Mouse (Mus musculus) stomach, embryonic 14.5 days (tissue): ENCODE measurements around the gene Armc8. TPM values are rescaled to one million over a fixed set of nuclear protein-coding genes. Genes with fewer than 3 reads are reported as not detected.

Source experiments
- ATAC-seq: fragments of 200-750 bp; cut with Nextera tagmentation; 2 replicates; pipeline ENCODE4 v1.8.0; 2017; ENCODE audit warnings: low read depth, moderate TSS enrichment; ENCODE audit not compliant: insufficient number of reproducible peaks, insufficient read depth, low FRiP score
- H3K27ac ChIP-seq: fragments of 300-500 bp; sonication (generic); 2 replicates; pipeline ENCODE4 v1.5.1; 2014; ENCODE audit warnings: mild to moderate bottlenecking, low read length, moderate library complexity, mixed read lengths
- H3K27me3 ChIP-seq: fragments of 300-500 bp; sonication (generic); 2 replicates; pipeline ENCODE4 v1.6.1; 2014; ENCODE audit warnings: low read length, control low read depth, mixed read lengths; ENCODE audit not compliant: control insufficient read depth, insufficient read depth
- H3K36me3 ChIP-seq: fragments of 300-500 bp; sonication (generic); 2 replicates; pipeline ENCODE4 v1.6.1; 2014; ENCODE audit warnings: mild to moderate bottlenecking, control low read depth, low read length, moderate library complexity, mixed read lengths; ENCODE audit not compliant: control insufficient read depth, insufficient read depth
- H3K4me1 ChIP-seq: fragments of 300-500 bp; sonication (generic); 2 replicates; pipeline ENCODE4 v1.6.1; 2014; ENCODE audit warnings: low read length, control low read depth, mixed read lengths; ENCODE audit not compliant: control insufficient read depth, insufficient read depth
- H3K4me2 ChIP-seq: fragments of 300-500 bp; sonication (generic); replicated peaks from 2 replicates; pipeline ENCODE4 v1.6.1; 2014; ENCODE audit warnings: low read depth, low read length, control low read depth
- H3K4me3 ChIP-seq: fragments of 300-500 bp; sonication (generic); 2 replicates; pipeline ENCODE4 v1.5.1; 2014; ENCODE audit warnings: low read depth, low read length, control low read depth
- H3K9ac ChIP-seq: fragments of 300-500 bp; sonication (generic); replicated peaks from 2 replicates; pipeline ENCODE4 v1.6.1; 2014; ENCODE audit warnings: low read depth, mild to moderate bottlenecking, control low read depth, low read length, moderate library complexity, mixed read lengths
- H3K9me3 ChIP-seq: fragments of 300-500 bp; sonication (generic); 2 replicates; pipeline ENCODE4 v1.6.1; 2016; ENCODE audit warnings: low read depth, low read length, control low read depth; ENCODE audit not compliant: control insufficient read depth
- WGBS: fragments of 180-500 bp; shearing (Covaris S2); extraction: QIAGEN DNeasy Blood & Tissue Kit; methylation state at CpG from one replicate; pipeline ENCODE4 v1.1.7; 2014; 5-methylcytosine and 5-hydroxymethylcytosine counted together
- polyA plus RNA-seq: library from polyadenylated mRNA; unstranded; fragments of >200 nt; fragmentation: Nextera tagmentation; extraction: Ambion mirVana; gene quantifications from 2 replicates; pipeline ENCODE4 v1.2.1, GENCODE M21; 2014

The Armc8 gene
- polyA plus RNA-seq, 1 experiment from 2014 or later, result 32.3 TPM

DNA sequence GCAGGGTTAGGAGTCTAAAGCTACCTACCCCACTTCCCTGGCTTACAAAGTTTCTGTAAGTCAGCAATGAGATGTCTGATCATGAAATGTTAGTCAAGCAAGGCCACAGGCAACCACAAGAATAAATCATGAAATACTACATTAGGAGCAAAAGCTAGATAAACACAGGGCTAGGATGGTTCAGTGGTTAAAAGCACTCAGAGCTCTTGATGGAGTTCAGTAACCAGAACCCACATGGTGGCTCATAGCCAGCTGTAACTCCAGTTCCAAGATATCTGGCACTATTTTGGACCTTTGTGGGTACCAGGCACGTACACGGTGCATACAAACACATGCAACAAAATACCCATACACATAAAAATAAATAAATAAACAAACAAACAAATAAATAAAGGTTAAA, 15.7 kb downstream of the Armc8 start:
- H3K4me3 ChIP-seq, result no peak overlapping the region
- no peaks in the 10 kb centered on the region for H3K36me3 ChIP-seq
- H3K9ac ChIP-seq, result no peak overlapping the region

GRCm38 (mm10) chr9:99552068-99552467, 16.6 kb downstream of the Armc8 start:
- H3K9ac ChIP-seq, result no peak overlapping the region
- no peak overlapping the region for H3K27ac ChIP-seq
- WGBS, result 62% methylated on average over 2 of the region's 2 CpGs
- no peak for ATAC-seq
- no peaks in the 10 kb centered on the region for H3K36me3 ChIP-seq
- H3K9me3 ChIP-seq, result no peaks in the 10 kb centered on the region
- no peaks in the 10 kb centered on the region for H3K4me1 ChIP-seq
- no peak overlapping the region for H3K4me2 ChIP-seq
- H3K27me3 ChIP-seq, result no peaks in the 10 kb centered on the region
- no peak overlapping the region for H3K4me3 ChIP-seq

More for the DNA sequence above, 15.7 kb downstream of the Armc8 start:
- ATAC-seq, result no peak
- no peak overlapping the region for H3K27ac ChIP-seq
- WGBS, result 85% methylated on average over 2 of the region's 2 CpGs
- H3K4me2 ChIP-seq, result no peak overlapping the region
- H3K27me3 ChIP-seq, result no peaks in the 10 kb centered on the region
- H3K9me3 ChIP-seq, result no peaks in the 10 kb centered on the region
- no peaks in the 10 kb centered on the region for H3K4me1 ChIP-seq

GRCm38 (mm10) chr9:99546259-99546658, 22.4 kb downstream of the Armc8 start:
- no peak overlapping the region for H3K27ac ChIP-seq
- H3K36me3 ChIP-seq, result no peaks in the 10 kb centered on the region
- no peaks in the 10 kb centered on the region for H3K9me3 ChIP-seq
- ATAC-seq, result no peak
- no peak overlapping the region for H3K4me2 ChIP-seq
- no peaks in the 10 kb centered on the region for H3K27me3 ChIP-seq
- WGBS, result 92% methylated on average over 1 of the region's 1 CpGs
- no peak overlapping the region for H3K9ac ChIP-seq
- H3K4me3 ChIP-seq, result no peak overlapping the region
- no peaks in the 10 kb centered on the region for H3K4me1 ChIP-seq

DNA sequence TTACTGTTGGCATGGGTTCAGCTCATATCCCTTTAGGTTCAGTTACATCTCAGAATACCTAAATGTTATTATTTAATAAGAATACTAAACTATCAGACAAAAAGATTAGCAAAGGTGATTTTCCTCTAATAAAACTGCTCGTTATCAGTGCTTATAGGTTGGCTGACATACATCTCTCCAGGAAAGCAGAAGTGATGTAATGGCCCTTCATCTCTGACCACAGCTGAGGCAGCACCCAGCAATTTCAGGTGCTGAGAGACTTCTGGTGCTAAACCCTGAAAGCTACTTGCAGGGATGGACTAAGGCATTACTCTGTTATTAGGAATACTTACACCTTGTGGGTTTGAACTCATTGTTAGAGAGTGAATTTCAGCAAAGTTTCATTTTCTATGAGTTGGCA, 36.8 kb downstream of the Armc8 start:
- Histone ChIP-seq H3K4me1 (no peaks in the 10 kb centered on the region), H3K27me3 (no peaks in the 10 kb centered on the region), H3K36me3 (peaks cover 41% of the 10 kb centered on the region), H3K4me3 (no peak overlapping the region), H3K9ac (no peak overlapping the region), H3K27ac (no peak overlapping the region), H3K4me2 (no peak overlapping the region), H3K9me3 (no peaks in the 10 kb centered on the region)
- 91% methylated on average over 1 of the region's 1 CpGs for WGBS
- no peak for ATAC-seq

- no peak overlapping the region for H3K4me3 ChIP-seq
- no peak overlapping the region for H3K27ac ChIP-seq
- no peaks in the 10 kb centered on the region for H3K4me1 ChIP-seq
- H3K9me3 ChIP-seq, result no peaks in the 10 kb centered on the region
- H3K9ac ChIP-seq, result no peak overlapping the region
- 39% methylated on average over 7 of the region's 7 CpGs for WGBS
- H3K4me2 ChIP-seq, result no peak overlapping the region
- no peaks in the 10 kb centered on the region; the same call in 1 of the 2 replicates for H3K36me3 ChIP-seq
- ATAC-seq, result no peak
- no peaks in the 10 kb centered on the region for H3K27me3 ChIP-seq
These were observed 62.8 kb downstream of the Armc8 start for GRCm38 (mm10) chr9:99505875-99506274.

GRCm38 (mm10) chr9:99499336-99499735, 69.4 kb downstream of the Armc8 start:
- H3K27ac ChIP-seq, result no peak overlapping the region
- H3K36me3 ChIP-seq, result peaks cover 25% of the 10 kb centered on the region
- WGBS, result 94% methylated on average over 4 of the region's 4 CpGs
- no peaks in the 10 kb centered on the region for H3K27me3 ChIP-seq
- no peak overlapping the region for H3K9ac ChIP-seq
- ATAC-seq, result no peak
- H3K4me1 ChIP-seq, result no peaks in the 10 kb centered on the region
- H3K4me3 ChIP-seq, result no peak overlapping the region
- H3K9me3 ChIP-seq, result no peaks in the 10 kb centered on the region
- H3K4me2 ChIP-seq, result no peak overlapping the region

DNA sequence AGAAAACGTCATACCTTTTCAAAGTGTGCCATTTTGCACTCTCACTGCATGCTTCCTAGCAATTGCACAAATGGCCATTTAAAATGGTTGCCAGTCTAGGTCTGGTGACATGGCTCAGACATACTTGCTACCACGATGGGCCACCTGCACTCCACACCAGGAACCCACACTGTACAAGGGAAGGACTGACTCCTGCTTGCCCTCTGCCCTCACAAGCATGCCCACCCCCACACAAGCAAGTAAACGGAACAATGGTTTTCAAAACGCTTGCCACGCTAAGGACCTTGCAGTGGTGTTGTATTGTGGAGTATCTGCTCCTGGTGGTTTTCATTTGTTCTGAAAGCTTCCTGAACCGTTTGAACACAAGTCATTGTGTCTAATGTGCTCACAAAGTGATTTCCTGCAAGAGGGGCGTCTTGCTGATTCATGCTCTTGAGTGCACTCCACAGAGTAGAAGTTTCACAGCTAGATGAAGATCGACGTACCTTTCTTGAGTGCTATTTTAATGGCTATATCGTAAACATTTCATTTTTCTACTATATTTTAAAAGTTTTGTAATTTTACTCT, 76.0 kb downstream of the Armc8 start:
- WGBS, result 82% methylated on average over 10 of the region's 10 CpGs
- no peak overlapping the region for H3K4me2 ChIP-seq
- H3K9me3 ChIP-seq, result no peaks in the 10 kb centered on the region
- no peak for ATAC-seq
- H3K9ac ChIP-seq, result no peak overlapping the region
- no peak overlapping the region for H3K4me3 ChIP-seq
- no peak overlapping the region for H3K27ac ChIP-seq
- H3K4me1 ChIP-seq, result no peaks in the 10 kb centered on the region
- H3K27me3 ChIP-seq, result no peaks in the 10 kb centered on the region
- H3K36me3 ChIP-seq, result peaks cover 27% of the 10 kb centered on the region

- no peak overlapping the region for H3K9ac ChIP-seq
- ATAC-seq, result no peak
- H3K27me3 ChIP-seq, result no peaks in the 10 kb centered on the region
- 93% methylated on average over 4 of the region's 4 CpGs for WGBS
- H3K9me3 ChIP-seq, result no peaks in the 10 kb centered on the region
- H3K4me3 ChIP-seq, result no peak overlapping the region
- H3K27ac ChIP-seq, result no peak overlapping the region
- H3K4me2 ChIP-seq, result no peak overlapping the region
- H3K4me1 ChIP-seq, result no peaks in the 10 kb centered on the region
- H3K36me3 ChIP-seq, result peaks cover 30% of the 10 kb centered on the region
These were observed 77.6 kb downstream of the Armc8 start for GRCm38 (mm10) chr9:99491050-99491449.

DNA sequence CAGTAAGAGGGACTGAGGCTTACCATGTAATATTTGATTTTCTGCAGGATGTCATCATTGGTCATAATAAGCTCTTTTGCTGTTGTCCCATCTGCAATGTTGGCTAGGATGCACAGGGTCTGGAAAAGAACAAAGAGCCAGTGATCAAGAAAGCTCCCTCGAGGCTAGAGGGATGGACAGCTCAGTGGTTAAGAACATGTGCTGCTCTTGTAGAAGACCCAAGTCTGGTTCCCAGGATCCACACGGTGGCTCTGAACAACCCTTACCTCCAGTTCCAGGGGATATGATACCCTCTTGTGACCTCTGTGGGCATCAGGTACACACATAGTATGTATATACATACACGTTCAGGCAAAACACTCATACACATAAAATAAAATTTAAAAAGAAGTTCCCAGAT, 80.9 kb downstream of the Armc8 start:
- Histone ChIP-seq H3K4me2 (no peak overlapping the region), H3K9ac (no peak overlapping the region), H3K4me3 (no peak overlapping the region), H3K9me3 (no peaks in the 10 kb centered on the region), H3K27ac (no peak overlapping the region), H3K4me1 (no peaks in the 10 kb centered on the region), H3K27me3 (no peaks in the 10 kb centered on the region), H3K36me3 (peaks cover 27% of the 10 kb centered on the region)
- 81% methylated on average over 3 of the region's 3 CpGs for WGBS
- no peak for ATAC-seq
